Mouse (Mus musculus) adrenal gland, postnatal 10 days (tissue): ENCODE data around the gene Prss27. TPM values are rescaled to one million over a fixed set of nuclear protein-coding genes. Genes with fewer than 3 reads are reported as not detected.
"Not testable (repeated sequence)": the region's sequence is repeated elsewhere in the genome, so short reads cannot be mapped to it uniquely, and the experiment has no call there.

Experiments
- DNase-seq: peaks from one replicate; pipeline ENCODE4 v3.0.0; 2021; ENCODE audit warnings: mixed read lengths
- total RNA-seq, 2 experiments: library from RNA; stranded (reverse); gene quantifications; 2 replicates each; pipeline ENCODE4 v1.2.3; 2021

Prss27 gene
- total RNA-seq, 2 experiments from 2014 or later: 0.70 to 0.99 TPM

GRCm38 (mm10) chr17:24035087-24035486 lies 2.9 kb upstream of the Prss27 start:
- DNase-seq: no peak

- peak; percentile 56 for DNase-seq
These were observed 990 bp upstream of the Prss27 start for GRCm38 (mm10) chr17:24036954-24037353.

- DNase-seq: no peak
These were observed 584 bp upstream of the Prss27 start for GRCm38 (mm10) chr17:24037360-24037759.

GRCm38 (mm10) chr17:24044482-24044881 lies 6.5 kb downstream of the Prss27 start:
- no peak for DNase-seq

GRCm38 (mm10) chr17:24045608-24046007 lies 7.7 kb downstream of the Prss27 start:
- peak; percentile 55 for DNase-seq

GRCm38 (mm10) chr17:24046026-24046425 lies 8.1 kb downstream of the Prss27 start:
- peak; percentile 17 for DNase-seq

- DNase-seq: peak; percentile 15
These were observed 10.1 kb downstream of the Prss27 start for GRCm38 (mm10) chr17:24048053-24048452.

- no peak for DNase-seq
These were observed 11.1 kb downstream of the Prss27 start for GRCm38 (mm10) chr17:24049008-24049407.

GRCm38 (mm10) chr17:24056636-24057625 lies 19.0 kb downstream of the Prss27 start:
- no peak for DNase-seq

GRCm38 (mm10) chr17:24057730-24058245 lies 19.8 kb downstream of the Prss27 start:
- DNase-seq: no peak

- DNase-seq: no peak
These were observed 24.7 kb downstream of the Prss27 start for GRCm38 (mm10) chr17:24062459-24063155.

- no peak for DNase-seq
These were observed 30.3 kb downstream of the Prss27 start for GRCm38 (mm10) chr17:24068271-24068670.

GRCm38 (mm10) chr17:24069531-24069930 lies 31.6 kb downstream of the Prss27 start:
- DNase-seq: no peak

GRCm38 (mm10) chr17:24072919-24073696 lies 35.2 kb downstream of the Prss27 start, which contains the start of gene Kctd5:
Gene Kctd5 (minus strand): TSS chr17:24073485.
- DNase-seq: peak; percentile 96

GRCm38 (mm10) chr17:24077101-24077500 lies 39.2 kb downstream of the Prss27 start:
- DNase-seq: no peak

- DNase-seq: no peak
These were observed 46.6 kb downstream of the Prss27 start for GRCm38 (mm10) chr17:24084593-24084992.

- DNase-seq: not testable (repeated sequence)
These were observed 48.5 kb downstream of the Prss27 start for GRCm38 (mm10) chr17:24086399-24086798.

- DNase-seq: no peak
These were observed 52.6 kb downstream of the Prss27 start for GRCm38 (mm10) chr17:24090575-24090974.
